Mouse (Mus musculus): Measurements from ENCODE around the gene Spef1. TPM values are rescaled to one million over a fixed set of nuclear protein-coding genes. Genes with fewer than 3 reads are reported as not detected.

The Spef1 gene
- polyA plus RNA-seq, 1 experiment from 2014 or later, result 1.2 TPM

DNA sequence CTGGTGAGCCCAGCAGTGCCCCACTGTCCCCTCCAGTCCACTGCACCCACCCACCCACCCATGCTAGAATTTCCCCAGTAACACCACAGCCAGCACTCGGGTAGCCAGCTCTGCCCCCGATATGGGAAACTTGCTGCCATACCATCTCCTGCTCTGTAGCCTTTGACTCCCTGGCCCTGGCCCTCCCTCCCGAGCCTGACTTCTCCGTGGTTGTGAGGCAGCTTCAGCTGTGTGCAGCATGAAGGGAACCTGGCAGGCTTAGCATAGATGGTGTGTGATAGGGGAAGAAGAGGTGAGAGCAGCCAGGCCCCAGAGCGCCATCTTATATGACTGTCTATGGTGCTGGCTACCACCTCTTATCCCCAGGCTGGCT is 46.6 kb downstream of the Spef1 start:
- Histone ChIP-seq H3K4me1 (replicated peaks) (peaks cover 74% of the 10 kb centered on the region), H3K36me3 (peaks cover 43% of the 10 kb centered on the region), H3K27me3 (no peaks in the 10 kb centered on the region), H3K9ac (peak overlapping the region; percentile 1; the same call in 1 of the 2 replicates), H3K4me3 (replicated peaks) (no peak overlapping the region), H3K9me3 (replicated peaks) (no peaks in the 10 kb centered on the region), H3K27ac (0 out of 2 replicates have a peak overlapping the region, but pooled peaks have one; percentile 76), H3K4me2 (no peak overlapping the region)
- 71% methylated on average over 5 of the region's 5 CpGs for WGBS (ENCODE audit: insufficient replicate concordance)
- DNase-seq (no peak), ATAC-seq (ENCODE audit: low read depth) (no peak)

DNA sequence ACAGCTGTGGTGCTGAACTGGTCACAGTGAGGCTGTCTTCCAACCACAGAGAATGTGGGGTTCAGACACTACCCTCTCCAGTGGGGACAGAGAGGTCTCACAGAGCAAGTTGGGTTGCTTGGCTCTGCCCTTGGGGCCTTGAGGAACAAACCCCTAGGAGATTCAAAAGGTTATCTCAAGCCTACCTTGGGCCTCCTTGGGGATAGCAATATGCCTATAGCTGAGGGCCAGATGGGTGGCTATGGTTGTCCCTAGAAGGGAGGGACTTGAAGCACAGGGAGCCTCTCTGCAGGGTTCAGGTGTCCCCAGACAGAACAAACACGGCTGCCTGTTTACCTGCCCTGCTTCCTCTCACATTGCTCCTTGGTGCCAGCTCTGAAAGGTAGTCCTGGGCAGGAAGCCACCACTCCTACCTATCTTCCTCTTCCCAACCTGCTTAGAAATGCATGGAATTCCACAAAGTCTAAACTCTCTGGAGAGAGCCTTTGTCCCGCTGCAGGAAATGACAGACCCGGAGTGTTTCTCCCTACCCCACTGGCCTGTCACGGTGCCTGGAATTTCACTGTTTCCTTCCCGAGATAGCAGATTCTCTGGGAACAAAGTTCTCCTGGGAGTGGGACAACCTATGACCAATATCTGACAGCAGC is 47.1 kb downstream of the Spef1 start:
- peak overlapping the region; percentile 76 for H3K27ac ChIP-seq
- H3K4me1 ChIP-seq (replicated peaks), result peaks cover 79% of the 10 kb centered on the region
- no peaks in the 10 kb centered on the region for H3K9me3 ChIP-seq (replicated peaks)
- H3K36me3 ChIP-seq, result peaks cover 38% of the 10 kb centered on the region
- H3K27me3 ChIP-seq, result no peaks in the 10 kb centered on the region
- WGBS (ENCODE audit: insufficient replicate concordance), result 57% methylated on average over 5 of the region's 5 CpGs
- no peak for ATAC-seq (ENCODE audit: low read depth)
- DNase-seq, result no peak
- H3K4me2 ChIP-seq, result no peak overlapping the region
- H3K9ac ChIP-seq, result peak overlapping the region; percentile 29; the same call in 1 of the 2 replicates
- no peak overlapping the region for H3K4me3 ChIP-seq (replicated peaks)

DNA sequence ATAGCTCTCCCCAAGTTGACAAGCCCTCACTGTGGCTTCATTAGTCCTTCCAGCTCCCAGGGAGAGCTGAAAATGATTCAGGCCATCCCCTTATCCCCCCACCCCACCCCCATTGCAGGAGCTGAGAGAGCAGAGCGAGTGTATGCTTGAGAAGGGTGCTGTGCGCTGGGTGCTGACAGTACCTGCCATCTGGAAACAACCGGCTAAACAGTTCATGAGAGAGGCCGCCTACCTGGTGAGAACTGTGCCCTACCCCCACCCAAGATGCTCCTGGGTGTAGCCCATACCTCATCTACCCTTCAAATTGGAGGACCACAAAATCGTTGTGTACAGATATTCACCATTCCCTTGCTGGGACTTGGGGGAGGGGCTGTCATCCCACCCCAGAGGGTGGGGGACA is 47.8 kb downstream of the Spef1 start:
- peaks cover 86% of the 10 kb centered on the region for H3K4me1 ChIP-seq (replicated peaks)
- WGBS (ENCODE audit: insufficient replicate concordance), result 82% methylated on average over 5 of the region's 5 CpGs
- no peaks in the 10 kb centered on the region for H3K9me3 ChIP-seq (replicated peaks)
- peaks cover 31% of the 10 kb centered on the region for H3K36me3 ChIP-seq
- H3K27ac ChIP-seq, result peak overlapping the region; percentile 76
- H3K9ac ChIP-seq, result no peak overlapping the region
- H3K4me3 ChIP-seq (replicated peaks), result no peak overlapping the region
- H3K4me2 ChIP-seq, result no peak overlapping the region
- H3K27me3 ChIP-seq, result no peaks in the 10 kb centered on the region
- no peak for ATAC-seq (ENCODE audit: low read depth)
- no peak for DNase-seq

DNA sequence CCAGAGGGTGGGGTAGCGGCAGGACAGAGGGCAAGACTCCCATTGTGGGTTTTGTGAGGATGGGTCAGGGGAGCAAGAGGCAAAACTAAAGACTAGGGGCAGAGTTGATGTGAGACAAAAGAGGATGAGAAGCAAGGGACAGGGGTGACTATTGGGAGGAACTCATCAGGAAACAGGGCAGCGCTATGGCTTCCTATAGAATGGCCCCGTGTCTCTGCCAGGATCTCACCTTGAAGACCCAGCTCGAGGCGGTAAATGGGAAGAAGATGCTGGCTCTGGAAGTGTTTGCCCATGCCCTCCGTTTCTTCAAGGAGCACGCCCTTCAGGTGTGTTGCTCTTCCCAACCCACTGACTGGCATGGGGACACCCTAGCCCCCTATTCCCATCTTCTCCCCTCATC is 48.3 kb downstream of the Spef1 start:
- Histone ChIP-seq H3K4me3 (replicated peaks) (no peak overlapping the region), H3K4me1 (replicated peaks) (peaks cover 91% of the 10 kb centered on the region), H3K4me2 (no peak overlapping the region), H3K9me3 (replicated peaks) (no peaks in the 10 kb centered on the region), H3K27ac (peak overlapping the region; percentile 76), H3K9ac (no peak overlapping the region), H3K27me3 (no peaks in the 10 kb centered on the region), H3K36me3 (peaks cover 26% of the 10 kb centered on the region)
- no peak for ATAC-seq (ENCODE audit: low read depth)
- 92% methylated on average over 7 of the region's 7 CpGs for whole genome bisulfite sequencing (ENCODE audit: insufficient replicate concordance)
- DNase-seq, result no peak

DNA sequence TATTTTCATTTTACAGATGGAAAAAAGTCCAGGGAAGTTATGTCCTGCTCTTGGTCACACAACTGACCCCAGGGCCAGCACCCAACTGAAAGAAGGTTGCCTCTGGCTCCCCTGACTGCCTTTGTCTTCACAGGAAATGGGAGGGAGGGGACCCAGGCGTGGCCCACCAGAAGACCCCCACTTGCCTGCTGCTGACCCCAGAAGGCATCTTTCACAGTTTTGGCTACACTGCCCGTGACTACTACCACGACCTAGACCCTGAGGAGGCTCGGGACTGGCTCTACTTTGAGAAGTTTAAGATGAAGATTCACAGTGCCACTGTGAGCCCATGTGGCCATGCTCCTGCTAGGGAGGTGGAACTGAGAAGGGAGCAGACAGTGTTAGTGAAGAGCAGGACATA is 48.8 kb downstream of the Spef1 start:
- no peak for ATAC-seq (ENCODE audit: low read depth)
- peaks cover 93% of the 10 kb centered on the region for H3K4me1 ChIP-seq (replicated peaks)
- no peaks in the 10 kb centered on the region for H3K9me3 ChIP-seq (replicated peaks)
- peak overlapping the region; percentile 76 for H3K27ac ChIP-seq
- DNase-seq, result no peak
- no peaks in the 10 kb centered on the region for H3K27me3 ChIP-seq
- 73% methylated on average over 4 of the region's 4 CpGs for WGBS (ENCODE audit: insufficient replicate concordance)
- H3K4me2 ChIP-seq, result no peak overlapping the region
- no peak overlapping the region for H3K9ac ChIP-seq
- no peak overlapping the region for H3K4me3 ChIP-seq (replicated peaks)
- H3K36me3 ChIP-seq, result peaks cover 21% of the 10 kb centered on the region

DNA sequence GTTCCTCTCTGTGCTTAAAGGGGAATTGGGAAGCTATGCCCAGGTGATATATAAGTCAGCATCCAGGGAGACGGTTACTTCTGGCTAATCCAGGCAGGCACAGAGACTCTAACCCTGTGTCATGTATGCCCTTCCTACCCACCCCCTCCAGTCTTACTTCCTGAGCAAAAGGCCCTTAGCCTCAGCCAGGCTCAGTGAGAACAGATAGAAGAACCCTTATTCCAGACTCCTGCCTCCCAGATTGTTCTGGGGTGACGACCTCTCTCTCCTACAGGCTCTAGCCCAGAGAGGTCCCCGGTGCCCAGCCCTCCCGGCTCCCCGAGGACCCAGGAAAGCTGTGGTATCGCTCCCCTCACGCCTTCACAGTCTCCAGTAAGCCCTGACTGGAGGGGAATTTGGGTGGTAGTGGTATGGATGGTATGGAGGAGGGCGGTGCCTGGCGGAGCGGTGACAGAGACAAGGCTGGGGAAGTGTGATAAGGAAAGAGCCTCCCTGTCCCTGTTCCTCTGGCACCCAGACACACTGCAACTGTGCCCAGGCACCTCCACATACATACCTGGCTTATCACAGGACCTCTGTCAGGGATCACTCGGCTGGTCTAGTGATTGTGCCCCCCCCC is 51.5 kb downstream of the Spef1 start:
- peak; percentile 84 for DNase-seq
- Histone ChIP-seq H3K27ac (peak overlapping the region; percentile 99), H3K4me2 (peak overlapping the region; percentile 65), H3K4me1 (replicated peaks) (peaks cover 88% of the 10 kb centered on the region), H3K27me3 (no peaks in the 10 kb centered on the region), H3K4me3 (replicated peaks) (peak overlapping the region; percentile 34), H3K36me3 (0 out of 2 replicates have a peak, but pooled peaks cover 11% of the 10 kb centered on the region), H3K9me3 (replicated peaks) (no peaks in the 10 kb centered on the region), H3K9ac (peak overlapping the region; percentile 81)
- WGBS (ENCODE audit: insufficient replicate concordance), result 6% methylated on average over 11 of the region's 11 CpGs
- peak; percentile 100 for ATAC-seq (ENCODE audit: low read depth)

DNA sequence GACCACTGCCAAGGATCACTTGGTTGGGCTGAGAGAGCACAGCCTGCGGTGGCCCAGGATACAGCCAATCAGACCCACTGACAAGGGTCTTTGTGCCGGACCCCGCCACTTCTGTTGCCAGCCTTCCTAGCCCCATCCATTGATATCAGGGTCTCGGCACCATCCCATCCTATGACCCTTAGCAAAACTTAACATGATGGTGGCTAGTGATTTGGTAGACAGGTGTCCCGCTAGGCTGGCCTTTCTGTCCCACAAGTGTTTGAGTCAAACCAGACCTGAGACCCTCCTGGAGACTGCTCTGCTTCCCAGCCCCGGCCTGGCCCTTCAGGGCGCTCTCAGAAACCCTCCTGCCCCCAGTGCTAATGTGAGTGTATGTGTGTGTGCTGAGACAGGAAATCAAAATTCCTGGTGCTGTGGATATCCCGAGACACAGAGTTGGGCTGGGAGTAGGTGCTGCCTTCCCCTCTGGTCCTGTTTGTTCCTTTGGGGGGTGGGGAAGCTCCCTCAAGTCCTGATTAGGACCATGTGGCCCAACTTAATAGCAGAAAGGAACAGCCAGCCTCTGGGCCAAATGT is 52.2 kb downstream of the Spef1 start:
- H3K36me3 ChIP-seq, result 0 out of 2 replicates have a peak, but pooled peaks cover 11% of the 10 kb centered on the region
- H3K4me1 ChIP-seq (replicated peaks), result peaks cover 87% of the 10 kb centered on the region
- ATAC-seq (ENCODE audit: low read depth) (no peak), DNase-seq (no peak)
- no peaks in the 10 kb centered on the region for H3K9me3 ChIP-seq (replicated peaks)
- peak overlapping the region; percentile 34 for H3K4me3 ChIP-seq (replicated peaks)
- peak overlapping the region; percentile 65 for H3K4me2 ChIP-seq
- H3K27ac ChIP-seq, result peak overlapping the region; percentile 99
- no peaks in the 10 kb centered on the region for H3K27me3 ChIP-seq
- H3K9ac ChIP-seq, result peak overlapping the region; percentile 81
- 72% methylated on average over 8 of the region's 8 CpGs for WGBS (ENCODE audit: insufficient replicate concordance)

DNA sequence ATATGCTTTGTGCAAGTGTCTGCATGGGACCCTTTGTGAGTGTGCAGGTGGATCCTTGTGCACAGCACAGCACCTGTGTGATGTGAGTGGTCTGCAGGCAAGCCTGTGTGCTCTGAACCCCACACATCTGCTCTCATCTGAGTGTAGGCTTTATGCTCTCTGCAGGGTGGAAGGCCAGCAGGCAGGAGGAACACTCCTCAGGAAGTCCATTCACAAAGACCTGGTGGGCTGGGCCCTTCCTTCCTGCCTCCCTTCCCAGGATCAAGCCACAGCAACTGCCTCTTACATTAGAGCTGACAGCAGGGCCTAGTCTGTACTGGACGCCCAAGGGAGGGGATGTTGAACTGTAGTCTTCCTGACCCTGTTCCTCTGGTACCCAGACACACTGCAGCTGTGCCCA is 52.7 kb downstream of the Spef1 start:
- no peak for DNase-seq
- H3K9ac ChIP-seq, result peak overlapping the region; percentile 81

DNA sequence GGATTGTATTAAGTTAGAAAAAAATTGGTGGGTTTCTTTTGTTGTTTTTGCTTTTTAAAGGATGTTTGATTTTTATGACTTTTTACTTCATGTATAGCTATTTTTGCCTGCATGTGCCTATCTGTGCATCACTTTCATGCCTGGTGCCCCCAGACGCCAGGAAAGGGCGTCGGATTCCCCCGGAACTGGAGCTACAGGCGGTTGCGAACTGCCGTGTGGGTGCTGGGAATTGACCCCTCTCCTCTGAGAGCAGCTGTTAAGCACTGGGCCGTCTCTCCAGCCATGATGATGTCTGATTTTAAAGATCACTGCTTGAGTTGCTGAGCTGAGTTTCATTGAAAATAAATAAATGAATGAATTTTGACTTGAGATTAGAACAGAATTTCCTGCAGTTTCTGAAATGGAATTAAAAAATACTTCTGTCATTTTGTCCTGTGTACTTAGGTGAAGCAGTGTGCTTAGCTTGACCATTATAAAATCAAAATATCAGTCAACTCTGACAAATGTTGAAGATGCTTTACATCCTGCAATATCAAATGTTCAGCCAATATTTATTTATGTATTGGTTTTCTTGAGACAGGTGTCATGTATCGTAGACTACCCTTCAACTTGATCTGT is 54.0 kb downstream of the Spef1 start, which contains the start of gene Gm11037:
Gene Gm11037, plus strand, starts transcription at position 568 of the 618 bp plus-strand sequence.
- no peak for DNase-seq
- no peak within 1 kb of the TSS for H3K4me2 ChIP-seq
- no peak for ATAC-seq (ENCODE audit: low read depth)
- peak within 1 kb of the TSS; percentile 99 for H3K27ac ChIP-seq
- peak within 1 kb of the TSS; percentile 81 for H3K9ac ChIP-seq
- no peaks in the 10 kb centered on the region for H3K36me3 ChIP-seq
- H3K4me1 ChIP-seq (replicated peaks), result peaks cover 91% of the 10 kb centered on the region
- WGBS (ENCODE audit: insufficient replicate concordance), result 84% methylated on average over 9 of the region's 9 CpGs
- no peak within 1 kb of the TSS for H3K4me3 ChIP-seq (replicated peaks)
- no peaks in the 10 kb centered on the region for H3K9me3 ChIP-seq (replicated peaks)
- 0 out of 2 replicates have a peak, but pooled peaks cover 3% of the 10 kb centered on the region for H3K27me3 ChIP-seq

More for the DNA sequence above, 52.7 kb downstream of the Spef1 start:
- WGBS (ENCODE audit: insufficient replicate concordance), result 38% methylated on average over 1 of the region's 1 CpGs
- H3K36me3 ChIP-seq, result 0 out of 2 replicates have a peak, but pooled peaks cover 7% of the 10 kb centered on the region
- H3K27me3 ChIP-seq, result no peaks in the 10 kb centered on the region
- peaks cover 87% of the 10 kb centered on the region for H3K4me1 ChIP-seq (replicated peaks)
- H3K9me3 ChIP-seq (replicated peaks), result no peaks in the 10 kb centered on the region
- peak overlapping the region; percentile 99 for H3K27ac ChIP-seq
- no peak for ATAC-seq (ENCODE audit: low read depth)
- H3K4me2 ChIP-seq, result no peak overlapping the region
- H3K4me3 ChIP-seq (replicated peaks), result no peak overlapping the region

DNA sequence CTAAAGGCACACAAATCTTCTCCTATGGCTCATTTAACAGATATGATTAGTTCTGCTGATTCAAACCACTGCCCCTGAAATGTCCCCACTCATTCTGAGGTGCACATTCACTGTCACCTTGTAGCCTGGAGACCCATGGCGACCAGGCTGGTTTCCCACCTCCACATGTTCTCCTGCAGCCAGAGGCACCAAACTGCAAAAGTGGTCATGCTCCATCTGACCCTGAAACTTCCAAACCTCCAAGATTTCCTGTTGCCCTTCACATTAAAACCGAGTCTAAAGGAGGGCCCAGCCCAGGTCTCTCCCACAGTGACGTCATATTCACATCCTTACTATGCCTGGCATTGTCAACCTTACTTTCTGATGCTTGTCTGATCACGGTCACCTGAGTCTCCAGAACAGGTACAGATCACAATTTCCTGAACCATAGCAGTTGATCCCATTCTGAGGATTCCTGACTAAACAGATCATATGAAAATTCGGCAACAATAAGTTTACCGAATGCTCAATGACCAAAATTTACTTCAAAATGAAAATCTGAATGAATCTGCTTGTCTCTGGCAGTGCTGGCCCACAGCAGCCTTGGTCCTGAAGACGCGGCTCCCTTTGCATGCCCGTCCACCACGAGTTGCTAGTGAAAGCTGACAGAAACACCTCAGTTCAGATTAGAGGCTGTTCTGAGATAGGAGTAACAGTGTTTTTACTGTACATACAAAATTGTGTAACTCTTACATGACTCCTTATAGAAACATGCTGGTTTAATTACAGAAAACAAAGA is 54.8 kb downstream of the Spef1 start:
- peaks cover 91% of the 10 kb centered on the region for H3K4me1 ChIP-seq (replicated peaks)
- no peak overlapping the region for H3K4me2 ChIP-seq
- no peaks in the 10 kb centered on the region for H3K36me3 ChIP-seq
- H3K9ac ChIP-seq, result 0 out of 2 replicates have a peak overlapping the region, but pooled peaks have one; percentile 29
- H3K9me3 ChIP-seq (replicated peaks), result no peaks in the 10 kb centered on the region
- H3K4me3 ChIP-seq (replicated peaks), result no peak overlapping the region
- no peak for ATAC-seq (ENCODE audit: low read depth)
- H3K27me3 ChIP-seq, result 0 out of 2 replicates have a peak, but pooled peaks cover 4% of the 10 kb centered on the region
- no peak for DNase-seq
- WGBS (ENCODE audit: insufficient replicate concordance), result 76% methylated on average over 10 of the region's 10 CpGs
- peak overlapping the region; percentile 70 for H3K27ac ChIP-seq

All from liver, embryonic 13.5 days (tissue).